Mouse (Mus musculus): ENCODE results near the gene Hspa1l.

- no peak for TF ChIP-seq POLR2A (IDR thresholded peaks at IDR 0.05; ENCODE audit: borderline replicate concordance, insufficient read depth, low read length)
- peak; percentile 38; the same call in 1 of the 2 replicates for TF ChIP-seq CTCF (IDR thresholded peaks at IDR 0.05; ENCODE audit: borderline replicate concordance, insufficient read depth, low read depth, low read length)
Observed at GRCm38 (mm10) chr17:34980655-34981054, 8.2 kb downstream of the Hspa1l start.
